Mouse (Mus musculus): ENCODE measurements around the gene Ascc2. TPM values are rescaled to one million over a fixed set of nuclear protein-coding genes. Genes with fewer than 3 reads are reported as not detected.
A peak's percentile ranks its signal among the peaks of the same experiment; 100 is the strongest.

Ascc2 gene
- 18.8 and 23.9 TPM in 2 replicates for polyA plus RNA-seq (2014; fragmentation: Nextera tagmentation; extraction: Ambion mirVana)

GRCm38 (mm10) chr11:4637534-4638234 is at the start of gene Ascc2:
Ascc2 (plus strand) TSS chr11:4637747.
- Histone ChIP-seq H3K9me3 (ENCODE audit: control insufficient read depth, low read length) (no peaks in the 10 kb centered on the region), H3K27me3 (ENCODE audit: control insufficient read depth, insufficient read depth, low read length) (no peaks in the 10 kb centered on the region), H3K4me1 (ENCODE audit: control insufficient read depth, insufficient read depth, low read length) (peaks cover 8% of the 10 kb centered on the region), H3K9ac (replicated peaks; ENCODE audit: low read depth, low read length) (peak within 1 kb of the TSS; percentile 51), H3K4me3 (ENCODE audit: low read depth, low read length) (peak within 1 kb of the TSS; percentile 71), H3K27ac (ENCODE audit: low read depth, low read length) (no peak within 1 kb of the TSS), H3K36me3 (ENCODE audit: control insufficient read depth, insufficient read depth, low read length) (peaks cover 7% of the 10 kb centered on the region; the same call in 1 of the 2 replicates), H3K4me2 (ENCODE audit: low read depth, low read length) (peak within 1 kb of the TSS; percentile 75)
- peak; percentile 94 for ATAC-seq (ENCODE audit: low read depth)
- WGBS, result under 1% methylated on average over 35 of the region's 35 CpGs

GRCm38 (mm10) chr11:4591811-4592210 is 45.7 kb upstream of the Ascc2 start:
- Histone ChIP-seq H3K4me1 (ENCODE audit: control insufficient read depth, insufficient read depth, low read length) (peaks cover 11% of the 10 kb centered on the region), H3K9ac (replicated peaks; ENCODE audit: low read depth, low read length) (no peak overlapping the region), H3K9me3 (ENCODE audit: control insufficient read depth, low read length) (no peaks in the 10 kb centered on the region), H3K36me3 (ENCODE audit: control insufficient read depth, insufficient read depth, low read length) (no peaks in the 10 kb centered on the region), H3K4me3 (ENCODE audit: low read depth, low read length) (no peak overlapping the region), H3K4me2 (ENCODE audit: low read depth, low read length) (no peak overlapping the region), H3K27me3 (ENCODE audit: control insufficient read depth, insufficient read depth, low read length) (no peaks in the 10 kb centered on the region), H3K27ac (ENCODE audit: low read depth, low read length) (no peak overlapping the region)
- 90% methylated on average over 4 of the region's 4 CpGs for WGBS
- no peak for ATAC-seq (ENCODE audit: low read depth)

- H3K4me1 ChIP-seq (ENCODE audit: control insufficient read depth, insufficient read depth, low read length), result peaks cover 11% of the 10 kb centered on the region
- no peak for ATAC-seq (ENCODE audit: low read depth)
- 24% methylated on average over 5 of the region's 5 CpGs for WGBS
- no peak overlapping the region for H3K27ac ChIP-seq (ENCODE audit: low read depth, low read length)
- H3K36me3 ChIP-seq (ENCODE audit: control insufficient read depth, insufficient read depth, low read length), result no peaks in the 10 kb centered on the region
- no peaks in the 10 kb centered on the region for H3K9me3 ChIP-seq (ENCODE audit: control insufficient read depth, low read length)
- H3K4me3 ChIP-seq (ENCODE audit: low read depth, low read length), result peak overlapping the region; percentile 93
- H3K9ac ChIP-seq (replicated peaks; ENCODE audit: low read depth, low read length), result peak overlapping the region; percentile 97
- peak overlapping the region; percentile 76 for H3K4me2 ChIP-seq (ENCODE audit: low read depth, low read length)
- H3K27me3 ChIP-seq (ENCODE audit: control insufficient read depth, insufficient read depth, low read length), result no peaks in the 10 kb centered on the region
Measured at GRCm38 (mm10) chr11:4593491-4593848, 44.1 kb upstream of the Ascc2 start.

GRCm38 (mm10) chr11:4593849-4594607 is 43.5 kb upstream of the Ascc2 start:
- 1% methylated on average over 43 of the region's 45 CpGs for WGBS
- H3K9me3 ChIP-seq (ENCODE audit: control insufficient read depth, low read length), result no peaks in the 10 kb centered on the region
- H3K27me3 ChIP-seq (ENCODE audit: control insufficient read depth, insufficient read depth, low read length), result no peaks in the 10 kb centered on the region
- H3K27ac ChIP-seq (ENCODE audit: low read depth, low read length), result peak overlapping the region; percentile 96
- ATAC-seq (ENCODE audit: low read depth), result peak; percentile 91
- H3K9ac ChIP-seq (replicated peaks; ENCODE audit: low read depth, low read length), result peak overlapping the region; percentile 97
- H3K4me1 ChIP-seq (ENCODE audit: control insufficient read depth, insufficient read depth, low read length), result peaks cover 11% of the 10 kb centered on the region
- peak overlapping the region; percentile 93 for H3K4me3 ChIP-seq (ENCODE audit: low read depth, low read length)
- H3K36me3 ChIP-seq (ENCODE audit: control insufficient read depth, insufficient read depth, low read length), result no peaks in the 10 kb centered on the region
- H3K4me2 ChIP-seq (ENCODE audit: low read depth, low read length), result peak overlapping the region; percentile 76

GRCm38 (mm10) chr11:4594608-4595500 is 42.7 kb upstream of the Ascc2 start, which contains the start of gene Mtmr3:
Mtmr3 (minus strand) TSS chr11:4594863.
- 7% methylated on average over 37 of the region's 53 CpGs for WGBS

GRCm38 (mm10) chr11:4598411-4598810 is 39.1 kb upstream of the Ascc2 start:
- Histone ChIP-seq H3K27me3 (ENCODE audit: control insufficient read depth, insufficient read depth, low read length) (no peaks in the 10 kb centered on the region), H3K4me3 (ENCODE audit: low read depth, low read length) (no peak overlapping the region), H3K9ac (replicated peaks; ENCODE audit: low read depth, low read length) (no peak overlapping the region), H3K9me3 (ENCODE audit: control insufficient read depth, low read length) (no peaks in the 10 kb centered on the region), H3K27ac (ENCODE audit: low read depth, low read length) (no peak overlapping the region), H3K36me3 (ENCODE audit: control insufficient read depth, insufficient read depth, low read length) (no peaks in the 10 kb centered on the region), H3K4me2 (ENCODE audit: low read depth, low read length) (no peak overlapping the region), H3K4me1 (ENCODE audit: control insufficient read depth, insufficient read depth, low read length) (peaks cover 4% of the 10 kb centered on the region)
- 87% methylated on average over 2 of the region's 2 CpGs for WGBS
- ATAC-seq (ENCODE audit: low read depth), result no peak

More at GRCm38 (mm10) chr11:4594608-4595500, 42.7 kb upstream of the Ascc2 start, which contains the start of gene Mtmr3:
- H3K4me3 ChIP-seq (ENCODE audit: low read depth, low read length), result peak within 1 kb of the TSS; percentile 93
- peak within 1 kb of the TSS; percentile 97 for H3K9ac ChIP-seq (replicated peaks; ENCODE audit: low read depth, low read length)
- no peaks in the 10 kb centered on the region for H3K36me3 ChIP-seq (ENCODE audit: control insufficient read depth, insufficient read depth, low read length)
- H3K9me3 ChIP-seq (ENCODE audit: control insufficient read depth, low read length), result no peaks in the 10 kb centered on the region
- H3K27ac ChIP-seq (ENCODE audit: low read depth, low read length), result peak within 1 kb of the TSS; percentile 96
- ATAC-seq (ENCODE audit: low read depth), result peak; percentile 90
- H3K4me1 ChIP-seq (ENCODE audit: control insufficient read depth, insufficient read depth, low read length), result peaks cover 11% of the 10 kb centered on the region
- peak within 1 kb of the TSS; percentile 76 for H3K4me2 ChIP-seq (ENCODE audit: low read depth, low read length)
- no peaks in the 10 kb centered on the region for H3K27me3 ChIP-seq (ENCODE audit: control insufficient read depth, insufficient read depth, low read length)

- WGBS, result 91% methylated on average over 3 of the region's 3 CpGs
- Histone ChIP-seq H3K4me1 (ENCODE audit: control insufficient read depth, insufficient read depth, low read length) (peaks cover 6% of the 10 kb centered on the region; the same call in 1 of the 2 replicates), H3K4me2 (ENCODE audit: low read depth, low read length) (no peak overlapping the region), H3K4me3 (ENCODE audit: low read depth, low read length) (no peak overlapping the region), H3K27ac (ENCODE audit: low read depth, low read length) (no peak overlapping the region), H3K9me3 (ENCODE audit: control insufficient read depth, low read length) (no peaks in the 10 kb centered on the region), H3K27me3 (ENCODE audit: control insufficient read depth, insufficient read depth, low read length) (no peaks in the 10 kb centered on the region), H3K9ac (replicated peaks; ENCODE audit: low read depth, low read length) (no peak overlapping the region), H3K36me3 (ENCODE audit: control insufficient read depth, insufficient read depth, low read length) (no peaks in the 10 kb centered on the region)
- ATAC-seq (ENCODE audit: low read depth), result no peak
Measured at GRCm38 (mm10) chr11:4599916-4600315, 37.6 kb upstream of the Ascc2 start.

GRCm38 (mm10) chr11:4601890-4602289 is 35.7 kb upstream of the Ascc2 start:
- ATAC-seq (ENCODE audit: low read depth), result no peak
- Histone ChIP-seq H3K9ac (replicated peaks; ENCODE audit: low read depth, low read length) (no peak overlapping the region), H3K27me3 (ENCODE audit: control insufficient read depth, insufficient read depth, low read length) (no peaks in the 10 kb centered on the region), H3K4me2 (ENCODE audit: low read depth, low read length) (no peak overlapping the region), H3K27ac (ENCODE audit: low read depth, low read length) (no peak overlapping the region), H3K9me3 (ENCODE audit: control insufficient read depth, low read length) (no peaks in the 10 kb centered on the region), H3K4me3 (ENCODE audit: low read depth, low read length) (no peak overlapping the region), H3K36me3 (ENCODE audit: control insufficient read depth, insufficient read depth, low read length) (no peaks in the 10 kb centered on the region), H3K4me1 (ENCODE audit: control insufficient read depth, insufficient read depth, low read length) (peaks cover 6% of the 10 kb centered on the region; the same call in 1 of the 2 replicates)
- WGBS, result 77% methylated on average over 5 of the region's 5 CpGs

Measured in neural tube, embryonic 14.5 days (tissue).